Mouse (Mus musculus): ENCODE results near the gene Fibcd1.

- TF ChIP-seq CTCF (IDR thresholded peaks at IDR 0.05; ENCODE audit: extremely low read depth, insufficient read length, insufficient replicate concordance, low read depth, low read length) (no peak), POLR2A (IDR thresholded peaks at IDR 0.05; ENCODE audit: low read depth, low read length) (no peak)
Measured at GRCm38 (mm10) chr2:31878610-31879009, 32.8 kb upstream of the Fibcd1 start.

Data from small intestine, adult 2 months (tissue).